Mouse (Mus musculus): ENCODE data around the gene Arnt2. TPM values are rescaled to one million over a fixed set of nuclear protein-coding genes. Genes with fewer than 3 reads are reported as not detected.

Arnt2 gene
- total and polyA plus RNA-seq, 2 experiments from 2014 or later, result 62.9 to 165 TPM

GRCm38 (mm10) chr7:84373691-84374090 lies 36.3 kb downstream of the Arnt2 start:
- no peak overlapping the region for H3K9ac ChIP-seq (replicated peaks; ENCODE audit: low read length, poor library complexity, severe bottlenecking)
- H3K4me1 ChIP-seq (ENCODE audit: insufficient read depth, low read length), result peaks cover 17% of the 10 kb centered on the region; the same call in 1 of the 2 replicates
- no peak for TF ChIP-seq CTCF (IDR thresholded peaks at IDR 0.05)
- H3K4me3 ChIP-seq (ENCODE audit: low read depth, low read length), result no peak overlapping the region
- no peak overlapping the region for H3K4me2 ChIP-seq (ENCODE audit: low read depth, low read length, poor library complexity, severe bottlenecking)
- no peaks in the 10 kb centered on the region for H3K9me3 ChIP-seq (ENCODE audit: low read length)
- no peak overlapping the region for H3K27ac ChIP-seq (ENCODE audit: low read depth, low read length)
- no peaks in the 10 kb centered on the region for H3K36me3 ChIP-seq (ENCODE audit: insufficient read depth, low read length)
- no peaks in the 10 kb centered on the region for H3K27me3 ChIP-seq (ENCODE audit: insufficient read depth, low read length)
- 89% methylated on average over 4 of the region's 4 CpGs for WGBS
- DNase-seq (ENCODE audit: low spot score) (no peak), ATAC-seq (ENCODE audit: low FRiP score) (no peak)

DNA sequence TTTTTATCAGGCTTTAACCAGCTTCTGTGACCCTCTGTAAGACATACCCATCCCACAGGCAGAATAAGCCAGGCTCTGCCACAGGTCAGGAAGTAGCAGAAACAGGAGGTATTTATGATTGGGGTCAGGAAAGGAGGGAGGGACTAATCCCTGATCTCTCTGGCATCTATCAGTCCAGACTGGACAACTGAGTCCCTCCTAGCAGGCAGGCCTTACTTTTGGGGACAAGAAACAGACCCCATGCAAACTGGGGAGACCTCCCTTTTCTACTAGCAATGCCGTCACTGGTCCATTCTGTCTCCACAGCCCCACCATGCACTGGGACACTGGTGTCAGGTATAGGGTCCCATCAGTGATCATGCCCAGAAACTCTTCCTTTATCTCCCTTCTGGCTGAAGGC lies 37.1 kb downstream of the Arnt2 start:
- no peak for TF ChIP-seq CTCF (IDR thresholded peaks at IDR 0.05)

GRCm38 (mm10) chr7:84372280-84372679 lies 37.7 kb downstream of the Arnt2 start:
- ATAC-seq (ENCODE audit: low FRiP score), result peak; percentile 42; the same call in 1 of the 2 replicates
- no peaks in the 10 kb centered on the region for H3K27me3 ChIP-seq (ENCODE audit: insufficient read depth, low read length)
- H3K4me2 ChIP-seq (ENCODE audit: low read depth, low read length, poor library complexity, severe bottlenecking), result peak overlapping the region; percentile 18; the same call in 1 of the 2 replicates
- peak overlapping the region; percentile 48 for H3K27ac ChIP-seq (ENCODE audit: low read depth, low read length)
- H3K36me3 ChIP-seq (ENCODE audit: insufficient read depth, low read length), result no peaks in the 10 kb centered on the region
- peak overlapping the region; percentile 40; the same call in 1 of the 2 replicates for H3K9ac ChIP-seq (replicated peaks; ENCODE audit: low read length, poor library complexity, severe bottlenecking)
- no peak overlapping the region; the same call in 1 of the 2 replicates for H3K4me3 ChIP-seq (ENCODE audit: low read depth, low read length)
- H3K4me1 ChIP-seq (ENCODE audit: insufficient read depth, low read length), result peaks cover 17% of the 10 kb centered on the region; the same call in 1 of the 2 replicates
- no peaks in the 10 kb centered on the region for H3K9me3 ChIP-seq (ENCODE audit: low read length)
- no peak for TF ChIP-seq CTCF (IDR thresholded peaks at IDR 0.05)
- 32% methylated on average over 7 of the region's 7 CpGs for WGBS
- DNase-seq (ENCODE audit: low spot score), result no peak

More for the DNA sequence above, 37.1 kb downstream of the Arnt2 start:
- Histone ChIP-seq H3K27me3 (ENCODE audit: insufficient read depth, low read length) (no peaks in the 10 kb centered on the region), H3K27ac (ENCODE audit: low read depth, low read length) (peak overlapping the region; percentile 48), H3K4me3 (ENCODE audit: low read depth, low read length) (no peak overlapping the region), H3K9ac (replicated peaks; ENCODE audit: low read length, poor library complexity, severe bottlenecking) (0 out of 2 replicates have a peak overlapping the region, but pooled peaks have one; percentile 40), H3K4me1 (ENCODE audit: insufficient read depth, low read length) (peaks cover 17% of the 10 kb centered on the region; the same call in 1 of the 2 replicates), H3K9me3 (ENCODE audit: low read length) (no peaks in the 10 kb centered on the region), H3K4me2 (ENCODE audit: low read depth, low read length, poor library complexity, severe bottlenecking) (peak overlapping the region; percentile 18; the same call in 1 of the 2 replicates), H3K36me3 (ENCODE audit: insufficient read depth, low read length) (no peaks in the 10 kb centered on the region)
- DNase-seq (ENCODE audit: low spot score) (no peak), ATAC-seq (ENCODE audit: low FRiP score) (no peak)
- 100% methylated on average over 1 of the region's 1 CpGs for WGBS

- Histone ChIP-seq H3K9me3 (ENCODE audit: low read length) (no peaks in the 10 kb centered on the region), H3K4me1 (ENCODE audit: insufficient read depth, low read length) (peaks cover 17% of the 10 kb centered on the region; the same call in 1 of the 2 replicates), H3K9ac (replicated peaks; ENCODE audit: low read length, poor library complexity, severe bottlenecking) (no peak overlapping the region), H3K27me3 (ENCODE audit: insufficient read depth, low read length) (no peaks in the 10 kb centered on the region), H3K36me3 (ENCODE audit: insufficient read depth, low read length) (no peaks in the 10 kb centered on the region), H3K4me3 (ENCODE audit: low read depth, low read length) (no peak overlapping the region), H3K4me2 (ENCODE audit: low read depth, low read length, poor library complexity, severe bottlenecking) (0 out of 2 replicates have a peak overlapping the region, but pooled peaks have one; percentile 18), H3K27ac (ENCODE audit: low read depth, low read length) (0 out of 2 replicates have a peak overlapping the region, but pooled peaks have one; percentile 48)
- no peak for DNase-seq (ENCODE audit: low spot score)
- TF ChIP-seq CTCF (IDR thresholded peaks at IDR 0.05), result no peak
- ATAC-seq (ENCODE audit: low FRiP score), result no peak
- WGBS, result 76% methylated on average over 6 of the region's 6 CpGs
Measured at GRCm38 (mm10) chr7:84370911-84371592, 38.9 kb downstream of the Arnt2 start.

DNA sequence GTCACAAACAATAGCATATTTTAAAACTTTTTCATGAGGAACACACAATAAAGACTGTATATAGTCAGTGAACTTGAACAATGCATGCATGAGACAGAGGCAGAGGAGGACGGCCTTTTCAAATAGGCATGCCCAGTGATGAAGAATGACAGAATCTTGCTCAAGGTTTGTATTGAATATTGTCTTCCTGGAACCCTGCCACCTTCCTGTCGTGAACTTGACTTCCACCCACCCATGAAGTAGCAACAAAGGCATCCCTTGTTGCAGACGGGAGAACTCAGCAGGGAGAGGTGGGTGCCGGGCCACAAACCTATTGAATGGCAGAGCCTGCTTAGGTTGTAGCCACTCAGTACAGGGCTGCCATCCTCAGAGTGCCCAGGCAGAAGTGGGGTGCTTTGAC lies 43.7 kb downstream of the Arnt2 start:
- TF ChIP-seq CTCF (IDR thresholded peaks at IDR 0.05), result no peak
- DNase-seq (ENCODE audit: low spot score) (no peak), ATAC-seq (ENCODE audit: low FRiP score) (no peak)
- Histone ChIP-seq H3K9me3 (ENCODE audit: low read length) (no peaks in the 10 kb centered on the region), H3K36me3 (ENCODE audit: insufficient read depth, low read length) (no peaks in the 10 kb centered on the region; the same call in 1 of the 2 replicates), H3K4me2 (ENCODE audit: low read depth, low read length, poor library complexity, severe bottlenecking) (no peak overlapping the region), H3K4me1 (ENCODE audit: insufficient read depth, low read length) (0 out of 2 replicates have a peak, but pooled peaks cover under 1% of the 10 kb centered on the region), H3K27ac (ENCODE audit: low read depth, low read length) (no peak overlapping the region), H3K9ac (replicated peaks; ENCODE audit: low read length, poor library complexity, severe bottlenecking) (no peak overlapping the region), H3K4me3 (ENCODE audit: low read depth, low read length) (no peak overlapping the region), H3K27me3 (ENCODE audit: insufficient read depth, low read length) (no peaks in the 10 kb centered on the region)
- 39% methylated on average over 4 of the region's 4 CpGs for WGBS

DNA sequence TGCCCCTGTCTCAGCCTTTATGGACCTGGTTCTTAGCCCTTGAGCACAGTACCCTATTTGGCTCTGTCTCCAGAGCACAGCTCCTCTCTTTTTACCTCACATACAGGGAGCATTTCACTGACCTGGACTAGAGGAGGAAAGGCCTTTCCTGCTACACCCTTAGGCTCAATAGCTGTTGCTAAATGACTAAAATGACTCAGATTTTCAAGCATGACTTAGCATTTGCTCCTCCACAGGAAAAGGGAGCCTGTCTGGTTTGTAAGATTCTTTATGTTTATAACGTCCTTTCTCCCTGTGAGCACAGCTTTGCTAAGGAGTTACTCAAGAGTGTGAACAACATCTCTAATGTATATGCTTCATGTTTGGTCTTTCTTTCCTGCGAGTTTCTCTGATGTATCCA lies 47.3 kb downstream of the Arnt2 start:
- H3K4me3 ChIP-seq (ENCODE audit: low read depth, low read length), result no peak overlapping the region
- DNase-seq (ENCODE audit: low spot score), result no peak
- H3K27me3 ChIP-seq (ENCODE audit: insufficient read depth, low read length), result no peaks in the 10 kb centered on the region
- no peaks in the 10 kb centered on the region for H3K4me1 ChIP-seq (ENCODE audit: insufficient read depth, low read length)
- no peak overlapping the region for H3K4me2 ChIP-seq (ENCODE audit: low read depth, low read length, poor library complexity, severe bottlenecking)
- H3K9me3 ChIP-seq (ENCODE audit: low read length), result no peaks in the 10 kb centered on the region
- no peak overlapping the region for H3K27ac ChIP-seq (ENCODE audit: low read depth, low read length)
- no peak for TF ChIP-seq CTCF (IDR thresholded peaks at IDR 0.05)
- H3K9ac ChIP-seq (replicated peaks; ENCODE audit: low read length, poor library complexity, severe bottlenecking), result no peak overlapping the region
- H3K36me3 ChIP-seq (ENCODE audit: insufficient read depth, low read length), result peaks cover 12% of the 10 kb centered on the region
- ATAC-seq (ENCODE audit: low FRiP score), result no peak
- 55% methylated on average over 2 of the region's 2 CpGs for WGBS

All from midbrain, postnatal 0 days (tissue).